Mouse (Mus musculus) layer of hippocampus, postnatal 25 days (tissue): ENCODE results near the gene Blcap. TPM values are rescaled to one million over a fixed set of nuclear protein-coding genes. Genes with fewer than 3 reads are reported as not detected.
A peak's percentile ranks its signal among the peaks of the same experiment; 100 is the strongest.
"Not testable (repeated sequence)": the region's sequence is repeated elsewhere in the genome, so short reads cannot be mapped to it uniquely, and the experiment has no call there.

Experiments
- DNase-seq, 2 experiments: peaks; one replicate each; pipeline ENCODE4 v3.0.0; 2022; ENCODE audit warnings: mixed read lengths in 2 of 2, low spot score in 1 of 2; ENCODE audit errors: extremely low spot score in 1 of 2
- total RNA-seq, 2 experiments: library from RNA; stranded (reverse); gene quantifications; 2 replicates each; pipeline ENCODE4 v1.2.3; 2021

Gene Blcap
- total RNA-seq: 100 to 1,000 TPM; 122 to 130 TPM

DNA sequence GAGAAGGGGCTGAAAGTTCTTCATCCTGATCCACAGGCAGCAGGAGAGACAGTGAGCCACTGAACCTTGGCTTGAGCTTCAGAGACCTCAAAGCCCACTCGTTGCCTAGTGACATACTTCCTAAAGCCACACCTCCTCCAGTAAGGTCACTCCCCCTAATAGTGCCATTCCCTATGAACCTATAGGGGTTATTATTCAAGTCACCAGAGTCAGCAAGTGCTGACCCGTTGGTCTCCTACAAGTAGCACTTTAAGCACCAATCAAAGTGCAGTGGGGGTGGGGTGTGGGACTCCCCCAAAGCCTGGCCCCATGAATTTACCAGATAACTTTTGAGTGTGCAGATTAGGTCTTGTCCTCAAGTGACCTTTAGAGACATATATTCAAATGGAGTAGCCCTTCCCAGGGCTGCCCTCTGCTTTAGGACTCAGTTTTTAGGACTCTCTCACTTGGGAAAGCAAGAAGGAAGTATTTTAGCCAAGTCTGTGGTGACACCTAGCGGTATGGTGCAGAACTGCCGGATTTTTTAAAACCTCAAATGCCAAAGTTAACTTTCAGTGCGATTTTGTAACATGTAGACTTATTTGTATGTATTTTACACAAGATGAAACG lies at the start of gene Blcap:
Gene Blcap, minus strand, starts transcription at position 51 of the 609 bp plus-strand sequence.
- peak in 1 of 2 experiments; percentile 68 for DNase-seq

GRCm38 (mm10) chr2:157618393-157618792 lies 47.3 kb upstream of the Blcap start:
- DNase-seq: no peak

DNA sequence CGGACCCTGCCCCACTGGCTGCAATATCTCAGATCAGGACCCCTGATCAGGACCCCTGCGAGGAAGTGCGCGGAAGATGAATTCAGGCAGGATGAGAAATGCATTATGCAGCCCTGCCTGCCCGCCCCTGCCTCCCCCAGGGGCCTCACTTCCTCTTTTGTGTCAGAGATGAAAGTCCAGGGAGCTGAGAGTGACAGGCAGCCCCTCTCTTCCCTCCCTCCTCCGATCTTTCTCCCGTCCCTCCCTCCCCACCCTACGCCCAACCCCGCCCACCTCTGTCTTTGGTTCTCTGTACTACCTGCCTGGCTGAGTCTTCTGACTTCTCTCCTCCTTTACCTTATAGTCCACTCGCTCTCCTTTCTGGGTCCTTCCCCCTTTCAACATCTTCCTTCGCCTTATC lies 42.9 kb upstream of the Blcap start:
- DNase-seq: no peak

DNA sequence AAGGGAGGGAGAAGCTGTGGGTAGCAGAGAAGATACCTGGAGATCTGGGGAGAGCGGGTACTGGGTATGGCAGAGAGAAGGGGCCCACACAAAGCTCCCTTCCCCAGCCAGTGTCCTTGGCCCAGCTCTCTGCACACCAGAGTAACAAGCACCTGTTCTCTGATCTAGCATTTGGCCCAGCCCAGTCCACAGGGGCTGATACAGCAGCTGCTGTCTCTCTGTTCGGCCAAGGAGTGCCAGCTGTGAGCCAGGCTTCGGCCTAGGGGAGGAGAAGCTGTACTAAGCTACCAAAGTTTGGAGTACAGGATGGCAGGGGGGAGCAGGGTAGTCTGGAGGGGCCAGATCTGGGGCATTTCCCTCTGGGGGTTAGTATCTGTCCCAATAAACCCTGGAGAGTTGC lies 40.7 kb upstream of the Blcap start:
- DNase-seq: no peak

DNA sequence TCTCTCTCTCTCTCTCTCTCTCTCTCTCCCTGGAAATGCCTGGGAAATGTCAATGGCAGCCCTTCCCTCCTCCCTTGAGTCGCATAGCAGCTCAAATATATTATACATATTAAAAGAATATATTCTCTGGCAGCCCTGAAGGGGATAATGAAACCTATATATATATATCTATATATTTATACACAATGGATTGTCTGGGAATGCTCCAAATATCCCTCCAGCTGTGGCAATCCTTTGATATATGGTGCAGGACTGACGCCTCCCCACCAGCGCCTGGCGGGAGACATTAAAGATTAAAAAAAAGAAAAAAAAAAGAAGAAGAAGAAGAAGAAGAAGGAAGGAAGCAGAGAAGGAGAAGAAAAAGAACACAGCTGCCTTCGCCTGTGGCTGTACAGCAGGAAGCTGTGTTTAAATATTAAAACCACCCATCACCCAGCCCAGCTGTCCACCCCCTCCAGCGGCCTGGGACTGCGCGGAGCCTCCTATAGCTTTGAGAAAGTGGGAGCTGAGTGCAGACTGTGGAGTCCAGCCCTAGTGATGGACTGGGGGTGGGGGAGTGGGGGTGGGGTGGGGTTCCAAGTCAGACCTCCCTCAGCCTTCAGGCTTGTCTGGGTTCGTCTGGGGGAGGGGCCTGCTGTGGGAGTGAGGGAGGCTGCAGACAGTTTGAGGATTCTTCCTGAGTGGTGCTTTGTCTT lies 36.6 kb upstream of the Blcap start:
- no peak for DNase-seq

DNA sequence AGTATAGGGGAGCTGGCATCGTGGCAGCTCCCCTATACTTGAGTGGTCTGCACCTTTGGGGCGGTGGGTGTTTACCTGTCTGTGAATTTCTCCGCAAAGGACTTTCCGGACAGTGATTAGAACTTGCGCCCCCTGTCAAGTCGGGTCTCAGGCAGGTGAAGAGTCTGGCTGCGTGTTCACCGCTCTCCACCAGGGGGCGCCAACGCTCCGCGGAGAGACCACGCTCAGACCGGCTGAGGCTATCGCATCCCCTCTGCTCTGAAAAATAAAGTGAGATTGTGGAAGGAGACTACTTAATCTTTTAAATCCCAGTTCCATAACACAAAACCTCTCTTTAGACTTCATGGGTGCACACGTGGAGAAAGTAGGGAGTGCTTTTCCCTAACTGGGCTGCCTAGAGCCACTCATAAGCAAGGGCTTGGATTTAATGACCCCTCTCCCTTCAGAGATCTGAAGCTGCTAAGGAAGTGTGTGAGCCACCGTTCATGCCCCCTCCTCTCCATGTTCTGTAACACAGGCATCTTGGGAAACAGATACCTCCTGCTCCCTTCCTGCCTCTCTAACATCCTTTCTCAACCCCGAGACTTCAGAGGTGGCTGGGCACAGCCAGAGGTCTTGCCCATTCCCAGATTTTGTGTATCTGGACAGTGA lies 34.1 kb upstream of the Blcap start:
- peak; percentile 88 to 96 for DNase-seq

DNA sequence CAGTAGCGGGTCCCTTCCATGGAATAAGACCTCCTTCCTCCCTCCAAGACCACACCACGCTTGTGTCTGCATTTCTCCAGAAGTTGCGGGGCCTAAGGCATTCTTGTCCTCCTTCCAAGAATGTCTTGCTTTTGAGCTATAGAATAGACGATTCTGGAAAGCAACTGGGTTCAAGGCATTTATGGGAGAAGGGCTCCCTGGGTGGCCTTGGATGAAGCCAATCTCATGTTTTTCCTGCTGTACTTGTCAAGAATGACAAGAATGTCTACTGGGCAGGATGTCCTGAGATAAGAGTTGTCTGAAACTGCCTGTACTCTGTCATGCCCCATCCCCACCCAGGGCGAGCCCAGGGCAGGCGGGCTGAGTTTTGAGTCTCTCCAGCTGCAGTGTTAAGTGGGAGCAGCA lies 30.4 kb upstream of the Blcap start:
- no peak for DNase-seq

- no peak for DNase-seq
Observed at GRCm38 (mm10) chr2:157596876-157597566, 25.9 kb upstream of the Blcap start.

GRCm38 (mm10) chr2:157585351-157585750 lies 14.3 kb upstream of the Blcap start:
- not testable (repeated sequence) for DNase-seq

DNA sequence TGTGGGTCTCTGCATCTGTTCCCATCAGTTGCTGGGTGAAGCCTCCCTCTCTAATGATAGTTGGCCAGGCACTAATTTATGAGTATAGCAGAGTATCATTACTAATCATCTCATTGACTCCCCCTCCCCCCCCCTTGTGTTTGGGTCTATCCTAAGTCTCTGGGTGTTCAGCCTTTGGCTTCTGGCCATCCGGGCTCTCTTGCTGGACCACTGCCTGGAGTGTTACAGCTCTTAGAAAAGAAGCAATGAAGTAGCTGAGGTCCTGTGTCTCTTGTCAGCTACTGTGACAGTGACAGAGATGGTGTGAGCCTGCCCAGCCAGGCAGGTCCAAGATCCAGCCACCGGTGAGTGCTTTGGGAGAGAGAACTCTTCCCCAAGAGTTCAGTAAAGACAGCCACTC lies 1.7 kb upstream of the Blcap start:
- DNase-seq: peak in 1 of 2 experiments; percentile 3

DNA sequence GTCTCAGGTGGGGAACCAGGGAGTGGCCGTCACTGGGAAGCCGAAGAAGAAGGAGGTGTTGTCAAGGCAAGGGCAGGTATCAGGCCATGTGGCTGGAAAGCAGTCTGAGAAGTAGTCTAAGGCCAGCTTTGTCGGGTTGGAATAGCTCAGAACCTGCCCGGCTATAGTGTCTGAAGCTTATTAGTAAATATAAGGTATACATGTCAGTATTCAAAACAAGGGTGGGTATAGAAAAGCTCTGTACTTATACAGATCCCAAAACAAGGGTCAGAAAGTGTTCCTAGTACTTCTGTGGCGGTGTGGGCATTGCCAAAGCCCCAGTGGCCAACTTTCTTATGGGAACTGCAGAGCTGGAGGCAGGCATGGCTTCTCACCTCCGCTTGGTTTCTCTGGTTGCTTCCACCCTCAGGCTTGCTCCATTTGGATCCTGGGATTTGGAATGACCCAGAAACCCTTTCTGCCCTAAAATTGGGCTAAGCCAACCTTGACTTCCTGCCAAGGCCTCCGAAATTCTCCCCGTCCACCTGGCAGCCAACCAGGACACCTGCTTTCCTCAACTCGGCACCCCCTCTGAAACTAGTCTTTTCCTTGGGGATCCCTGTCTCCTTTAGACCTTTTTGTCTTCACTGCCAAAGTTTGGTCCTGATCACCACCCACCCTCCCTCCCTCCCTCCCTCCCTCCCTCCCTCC lies 1.1 kb downstream of the Blcap start:
- peak in 1 of 2 experiments; percentile 3 for DNase-seq

GRCm38 (mm10) chr2:157568881-157569280 lies 2.2 kb downstream of the Blcap start:
- DNase-seq: peak in 1 of 2 experiments; percentile 1

GRCm38 (mm10) chr2:157567235-157567961 lies 3.7 kb downstream of the Blcap start:
- peak in 1 of 2 experiments; percentile 1 for DNase-seq

- peak; percentile 83 to 87 for DNase-seq
Observed at GRCm38 (mm10) chr2:157566260-157566952, 4.7 kb downstream of the Blcap start.

- no peak for DNase-seq
Observed at GRCm38 (mm10) chr2:157565898-157566259, 5.2 kb downstream of the Blcap start.

- DNase-seq: peak in 1 of 2 experiments; percentile 3
Observed at GRCm38 (mm10) chr2:157565446-157565845, 5.6 kb downstream of the Blcap start.

DNA sequence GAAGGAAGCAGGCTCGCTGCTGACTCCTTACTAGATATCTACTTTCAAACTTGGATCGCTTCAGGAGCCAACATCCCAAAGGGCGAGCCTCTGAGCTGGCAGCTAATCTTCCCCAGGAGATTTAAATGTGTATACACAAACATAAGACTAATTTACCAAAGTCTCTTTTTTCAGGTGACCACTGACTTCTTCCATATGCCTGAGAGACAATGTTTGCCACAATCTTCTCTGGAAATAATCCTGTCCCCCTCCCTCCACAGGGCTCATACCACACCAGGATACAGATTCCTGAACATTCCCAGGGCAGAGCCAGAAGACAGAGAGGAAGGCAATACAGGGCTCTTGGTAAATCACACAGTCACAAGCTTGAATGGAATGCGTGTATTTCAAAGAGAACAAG lies 6.4 kb downstream of the Blcap start:
- peak in 1 of 2 experiments; percentile 0 for DNase-seq

DNA sequence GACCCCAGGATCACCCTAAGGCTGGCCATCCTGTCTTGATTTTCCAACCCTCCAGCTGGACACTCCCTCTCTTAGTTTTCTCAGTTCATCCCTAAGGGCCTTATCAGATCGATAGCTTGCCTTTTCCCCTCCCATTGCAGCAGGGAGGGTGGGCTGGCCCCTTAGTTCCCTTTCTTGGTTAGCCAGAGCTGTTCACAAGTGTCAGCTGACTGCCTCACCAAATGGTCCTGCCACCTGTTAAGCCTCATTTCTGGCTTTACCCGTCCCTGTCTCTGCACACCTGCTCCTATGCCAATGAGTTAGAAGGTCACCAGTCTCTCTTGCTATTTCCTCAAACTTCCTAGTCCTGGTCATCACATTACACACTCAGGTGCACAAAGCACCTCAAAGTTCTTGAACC lies 8.0 kb downstream of the Blcap start:
- no peak for DNase-seq

DNA sequence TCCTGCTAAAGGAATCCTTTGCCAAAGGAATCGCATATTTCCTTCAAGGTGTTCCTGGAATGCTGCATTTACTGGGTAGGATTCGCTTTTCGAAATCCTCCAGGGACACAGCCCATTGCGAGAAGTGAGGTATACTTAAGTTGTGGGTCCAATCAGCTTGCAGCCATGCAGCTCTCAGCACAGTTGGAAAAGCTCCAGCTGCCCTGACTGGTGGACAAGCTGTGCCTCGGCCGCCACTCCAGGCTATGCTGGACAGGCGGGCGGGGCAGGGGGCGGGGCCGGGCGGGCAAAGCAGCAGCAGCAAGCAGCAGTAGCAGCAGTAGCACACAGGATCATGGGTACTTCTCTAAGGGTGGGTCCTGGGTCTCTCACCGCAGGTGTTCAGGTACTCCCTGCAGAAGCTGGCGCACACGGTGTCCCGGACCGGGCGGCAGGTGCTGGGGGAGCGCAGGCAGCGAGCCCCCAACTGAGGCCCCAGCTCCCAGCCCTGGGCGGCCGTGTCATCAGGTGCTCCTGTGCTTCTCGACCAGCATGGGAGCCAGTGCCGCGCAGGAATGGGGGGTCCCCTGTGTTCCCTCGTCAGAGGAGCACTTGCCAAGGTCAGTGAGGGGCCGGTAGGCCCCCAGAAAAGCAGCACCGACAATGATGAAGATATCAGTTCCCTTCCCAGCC lies 9.8 kb downstream of the Blcap start:
- peak in 1 of 2 experiments; percentile 54 for DNase-seq
